Mouse (Mus musculus) MEL (cell line): ENCODE results near the gene D5Ertd579e. TPM values are rescaled to one million over a fixed set of nuclear protein-coding genes. Genes with fewer than 3 reads are reported as not detected.

Experiments used
- DNase-seq: peaks from one replicate; pipeline ENCODE4 v3.0.0; 2011; ENCODE audit warnings: low read depth, low spot score
- H3K27ac ChIP-seq: 2 replicates; pipeline ENCODE4 v1.5.1; 2012; ENCODE audit warnings: low read depth, mild to moderate bottlenecking, control low read depth, low read length, moderate library complexity; ENCODE audit not compliant: control insufficient read depth
- H3K27me3 ChIP-seq, 2 experiments: fragments of 150-350 bp in 1 of 2; sonication (generic) in 1 of 2; 2 replicates each; pipeline ENCODE4 v1.6.1; 2012; ENCODE audit warnings: low read length in 2 of 2, mild to moderate bottlenecking in 2 of 2, improper control_type of control experiment in 1 of 2, moderate library complexity in 1 of 2; ENCODE audit not compliant: insufficient read depth in 2 of 2, control insufficient read depth in 1 of 2
- H3K36me3 ChIP-seq, 2 experiments: 2 replicates each; pipeline ENCODE4 v1.6.1; 2012 to 2014; ENCODE audit warnings: low read length in 2 of 2, improper control_type of control experiment in 1 of 2, inconsistent platforms in 1 of 2, mild to moderate bottlenecking in 1 of 2; ENCODE audit not compliant: insufficient read depth in 2 of 2, control insufficient read depth in 1 of 2
- H3K4me1 ChIP-seq, 2 experiments: fragments of 150-350 bp in 1 of 2; sonication (generic) in 1 of 2; 2 replicates each; pipeline ENCODE4 v1.6.1; 2012; ENCODE audit warnings: low read length in 2 of 2, improper control_type of control experiment in 1 of 2, mild to moderate bottlenecking in 1 of 2; ENCODE audit not compliant: insufficient read depth in 2 of 2, control insufficient read depth in 1 of 2
- H3K4me3 ChIP-seq, 2 experiments: fragments of 150-350 bp in 1 of 2; sonication (generic) in 1 of 2; 2 replicates each; pipeline ENCODE4 v1.5.1; 2012; ENCODE audit warnings: low read depth in 2 of 2, low read length in 2 of 2, mild to moderate bottlenecking in 2 of 2, moderate library complexity in 2 of 2, control low read depth in 1 of 2, improper control_type of control experiment in 1 of 2; ENCODE audit not compliant: control insufficient read depth in 1 of 2, insufficient read depth in 1 of 2
- H3K79me2 ChIP-seq: 2 replicates; pipeline ENCODE4 v1.6.1; 2012; ENCODE audit warnings: mild to moderate bottlenecking, low read length, moderate library complexity; ENCODE audit not compliant: control insufficient read depth, poor library complexity, insufficient read depth
- H3K9ac ChIP-seq: 2 replicates; pipeline ENCODE4 v1.6.1; 2012; ENCODE audit warnings: low read depth, mild to moderate bottlenecking, control low read depth, low read length, moderate library complexity; ENCODE audit not compliant: control insufficient read depth, poor library complexity, severe bottlenecking
- H3K9me3 ChIP-seq: fragments of 150-350 bp; sonication (generic); replicated peaks from 2 replicates; pipeline ENCODE4 v1.6.1; 2012; ENCODE audit warnings: mild to moderate bottlenecking, low read length, improper control_type of control experiment, moderate library complexity; ENCODE audit not compliant: insufficient read depth
- BHLHE40 ChIP-seq: IDR thresholded peaks from 2 replicates; pipeline ENCODE4 v1.6.1; 2012; ENCODE audit warnings: low read depth, mild to moderate bottlenecking, inconsistent platforms, low read length, improper control_type of control experiment, borderline replicate concordance
- CHD1 ChIP-seq: IDR thresholded peaks from 2 replicates; pipeline ENCODE4 v1.6.1; 2012; ENCODE audit warnings: low read depth, mild to moderate bottlenecking, inconsistent platforms, low read length, improper control_type of control experiment
- CHD2 ChIP-seq: IDR thresholded peaks from 2 replicates; pipeline ENCODE4 v1.6.1; 2011; ENCODE audit warnings: low read length, improper control_type of control experiment
- CTCF ChIP-seq, 3 experiments: IDR thresholded peaks in 2 of 3; conservative IDR thresholded peaks in 1 of 3; 2 replicates each; pipeline ENCODE4 v1.5.1; 2011 to 2012; ENCODE audit warnings: low read length in 3 of 3, low read depth in 2 of 3, mild to moderate bottlenecking in 2 of 3, improper control_type of control experiment in 1 of 3, inconsistent platforms in 1 of 3, mixed read lengths in 1 of 3, moderate library complexity in 1 of 3; ENCODE audit not compliant: control insufficient read depth in 1 of 3, insufficient read depth in 1 of 3, poor library complexity in 1 of 3, severe bottlenecking in 1 of 3
- E2F4 ChIP-seq: IDR thresholded peaks from 2 replicates; pipeline ENCODE4 v1.6.1; 2011; ENCODE audit warnings: low read depth, low read length, improper control_type of control experiment, borderline replicate concordance
- ELF1 ChIP-seq: IDR thresholded peaks from 2 replicates; pipeline ENCODE4 v1.6.1; 2014; ENCODE audit warnings: low read depth, mild to moderate bottlenecking, inconsistent platforms, low read length, improper control_type of control experiment, moderate library complexity
- ETS1 ChIP-seq: IDR thresholded peaks from 2 replicates; pipeline ENCODE4 v1.6.1; 2012; ENCODE audit warnings: low read depth, mild to moderate bottlenecking, inconsistent platforms, low read length, improper control_type of control experiment, moderate library complexity
- GABPA ChIP-seq: IDR thresholded peaks from 2 replicates; pipeline ENCODE4 v1.6.1; 2012; ENCODE audit warnings: low read depth, mild to moderate bottlenecking, inconsistent platforms, low read length, improper control_type of control experiment, moderate library complexity
- GATA1 ChIP-seq: IDR thresholded peaks from 2 replicates; pipeline ENCODE4 v1.6.1; 2011; ENCODE audit warnings: low read depth, low read length, improper control_type of control experiment
- HCFC1 ChIP-seq: IDR thresholded peaks from 2 replicates; pipeline ENCODE4 v1.6.1; 2012; ENCODE audit warnings: low read depth, mild to moderate bottlenecking, inconsistent platforms, low read length, improper control_type of control experiment, moderate library complexity
- JUND ChIP-seq: IDR thresholded peaks from 2 replicates; pipeline ENCODE4 v1.6.1; 2011; ENCODE audit warnings: low read depth, mild to moderate bottlenecking, improper control_type of control experiment, low read length
- KAT2A ChIP-seq: conservative IDR thresholded peaks from 2 replicates; pipeline ENCODE4 v1.6.1; 2012; ENCODE audit warnings: low read depth, low read length, improper control_type of control experiment, inconsistent platforms
- MAFK ChIP-seq: IDR thresholded peaks from 2 replicates; pipeline ENCODE4 v1.6.1; 2011; ENCODE audit warnings: low read depth, mild to moderate bottlenecking, low read length, improper control_type of control experiment, borderline replicate concordance
- MAX ChIP-seq: IDR thresholded peaks from 2 replicates; pipeline ENCODE4 v1.6.1; 2011; ENCODE audit warnings: low read length, improper control_type of control experiment
- MAZ ChIP-seq: IDR thresholded peaks from 2 replicates; pipeline ENCODE4 v1.6.1; 2012; ENCODE audit warnings: low read depth, mild to moderate bottlenecking, inconsistent platforms, low read length, improper control_type of control experiment
- MEF2A ChIP-seq: IDR thresholded peaks from 2 replicates; pipeline ENCODE4 v1.6.1; 2014; ENCODE audit warnings: low read depth, mild to moderate bottlenecking, inconsistent platforms, low read length, improper control_type of control experiment; ENCODE audit not compliant: poor library complexity, insufficient replicate concordance, severe bottlenecking; ENCODE audit errors: extremely low read depth
- MXI1 ChIP-seq: IDR thresholded peaks from 2 replicates; pipeline ENCODE4 v1.6.1; 2011; ENCODE audit warnings: mild to moderate bottlenecking, low read depth, low read length, improper control_type of control experiment
- MYB ChIP-seq: IDR thresholded peaks from 2 replicates; pipeline ENCODE4 v1.6.1; 2011; ENCODE audit warnings: mild to moderate bottlenecking, low read depth, low read length, improper control_type of control experiment
- MYC ChIP-seq: IDR thresholded peaks from 2 replicates; pipeline ENCODE4 v1.6.1; 2011; ENCODE audit warnings: low read depth, mild to moderate bottlenecking, low read length, improper control_type of control experiment, moderate library complexity
- NELFE ChIP-seq: IDR thresholded peaks from 2 replicates; pipeline ENCODE4 v1.6.1; 2011; ENCODE audit warnings: low read depth, low read length, improper control_type of control experiment
- NRF1 ChIP-seq: IDR thresholded peaks from 2 replicates; pipeline ENCODE4 v1.6.1; 2014; ENCODE audit warnings: low read depth, mild to moderate bottlenecking, inconsistent platforms, low read length, improper control_type of control experiment, moderate library complexity; ENCODE audit not compliant: poor library complexity, insufficient read depth, severe bottlenecking
- POLR2A ChIP-seq, 2 experiments: IDR thresholded peaks; 2 replicates each; pipeline ENCODE4 v1.6.1; 2011 to 2012; ENCODE audit warnings: low read length in 2 of 2, mild to moderate bottlenecking in 2 of 2, control low read depth in 1 of 2, improper control_type of control experiment in 1 of 2, low read depth in 1 of 2, moderate library complexity in 1 of 2; ENCODE audit not compliant: control insufficient read depth in 1 of 2, insufficient read depth in 1 of 2, poor library complexity in 1 of 2
- POLR2AphosphoS2 ChIP-seq: IDR thresholded peaks from 2 replicates; pipeline ENCODE4 v1.6.1; 2011; ENCODE audit warnings: low read length, improper control_type of control experiment
- POLR2AphosphoS5 ChIP-seq: IDR thresholded peaks from 2 replicates; pipeline ENCODE4 v1.6.1; 2012; ENCODE audit warnings: low read depth, borderline replicate concordance, mild to moderate bottlenecking, inconsistent platforms, low read length, moderate library complexity, mixed read lengths
- RAD21 ChIP-seq: IDR thresholded peaks from 2 replicates; pipeline ENCODE4 v1.6.1; 2011; ENCODE audit warnings: mild to moderate bottlenecking, low read depth, low read length, improper control_type of control experiment
- RCOR1 ChIP-seq: IDR thresholded peaks from 2 replicates; pipeline ENCODE4 v1.6.1; 2012; ENCODE audit warnings: low read depth, mild to moderate bottlenecking, inconsistent platforms, low read length, improper control_type of control experiment
- SIN3A ChIP-seq: IDR thresholded peaks from 2 replicates; pipeline ENCODE4 v1.6.1; 2012; ENCODE audit warnings: low read length, improper control_type of control experiment, inconsistent platforms
- SMC3 ChIP-seq: IDR thresholded peaks from 2 replicates; pipeline ENCODE4 v1.6.1; 2011; ENCODE audit warnings: low read depth, low read length, improper control_type of control experiment
- TAL1 ChIP-seq: IDR thresholded peaks from 2 replicates; pipeline ENCODE4 v1.6.1; 2012; ENCODE audit warnings: mild to moderate bottlenecking, inconsistent platforms, low read length, moderate library complexity, mixed read lengths
- TBP ChIP-seq: IDR thresholded peaks from 2 replicates; pipeline ENCODE4 v1.8.0; 2011; ENCODE audit warnings: low read depth, low read length, improper control_type of control experiment
- TCF12 ChIP-seq: IDR thresholded peaks from 2 replicates; pipeline ENCODE4 v1.6.1; 2014; ENCODE audit warnings: low read depth, mild to moderate bottlenecking, inconsistent platforms, low read length, improper control_type of control experiment, moderate library complexity
- UBTF ChIP-seq: IDR thresholded peaks from 2 replicates; pipeline ENCODE4 v1.6.1; 2012; ENCODE audit warnings: low read depth, mild to moderate bottlenecking, inconsistent platforms, low read length, improper control_type of control experiment, moderate library complexity, borderline replicate concordance; ENCODE audit not compliant: insufficient read depth
- USF1 ChIP-seq: IDR thresholded peaks from 2 replicates; pipeline ENCODE4 v1.6.1; 2014; ENCODE audit warnings: low read depth, mild to moderate bottlenecking, inconsistent platforms, low read length, improper control_type of control experiment, moderate library complexity
- USF2 ChIP-seq, 2 experiments: IDR thresholded peaks; 2 replicates each; pipeline ENCODE4 v1.6.1; 2011 to 2012; ENCODE audit warnings: improper control_type of control experiment in 2 of 2, low read length in 2 of 2, borderline replicate concordance in 1 of 2, inconsistent platforms in 1 of 2, low read depth in 1 of 2, mild to moderate bottlenecking in 1 of 2; ENCODE audit not compliant: insufficient read depth in 1 of 2
- ZC3H11A ChIP-seq: IDR thresholded peaks from 2 replicates; pipeline ENCODE4 v1.6.1; 2012; ENCODE audit warnings: low read depth, mild to moderate bottlenecking, inconsistent platforms, low read length, improper control_type of control experiment
- ZKSCAN1 ChIP-seq: IDR thresholded peaks from 2 replicates; pipeline ENCODE4 v1.6.1; 2012; ENCODE audit warnings: low read depth, mild to moderate bottlenecking, inconsistent platforms, low read length, improper control_type of control experiment, moderate library complexity
- ZMIZ1 ChIP-seq: IDR thresholded peaks from 2 replicates; pipeline ENCODE4 v1.6.1; 2012; ENCODE audit warnings: low read depth, mild to moderate bottlenecking, inconsistent platforms, low read length, improper control_type of control experiment, moderate library complexity
- ZNF384 ChIP-seq: IDR thresholded peaks from 2 replicates; pipeline ENCODE4 v1.6.1; 2012; ENCODE audit warnings: low read depth, mild to moderate bottlenecking, inconsistent platforms, low read length, improper control_type of control experiment
- polyA plus RNA-seq, 2 experiments: library from polyadenylated mRNA; stranded (reverse) in 1 of 2; unstranded in 1 of 2; fragments of >175 nt in 1 of 2; fragments of >200 nt in 1 of 2; gene quantifications; 2 replicates each; pipeline versions ENCODE4 v1.2.1 to v1.2.4; 2012; ENCODE audit warnings: low replicate concordance in 2 of 2, low read depth in 1 of 2; ENCODE audit not compliant: insufficient read length in 2 of 2, insufficient read depth in 1 of 2, missing spikeins in 1 of 2
- total RNA-seq: library from RNA; depleted of rRNA; stranded (reverse); fragments of 300-350 nt; gene quantifications from 2 replicates; pipeline ENCODE4 v1.2.3, GENCODE M21; 2012

Gene D5Ertd579e
- total and polyA plus RNA-seq, 3 experiments: 15.9 to 31.1 TPM; not detected in 1

GRCm38 (mm10) chr5:36597653-36598052, 98.2 kb downstream of the D5Ertd579e start:
- DNase-seq: peak; percentile 65
- Histone ChIP-seq H3K4me3 (no peak overlapping the region), H3K27me3 (no peaks in the 10 kb centered on the region), H3K9me3 (no peaks in the 10 kb centered on the region), H3K79me2 (no peaks in the 10 kb centered on the region), H3K36me3 (peaks cover 0 to 22% of the 10 kb centered on the region in 2 experiments; a peak in 2 of 4 replicates), H3K4me1 (peaks cover 0 to 33% of the 10 kb centered on the region in 2 experiments), H3K9ac (no peak overlapping the region), H3K27ac (0 out of 2 replicates have a peak overlapping the region, but pooled peaks have one; percentile 5)
- no peak for TF ChIP-seq UBTF
- peak; percentile 78 for TF ChIP-seq GATA1
- no peak for TF ChIP-seq MYB
- TF ChIP-seq BHLHE40: no peak
- TF ChIP-seq KAT2A: no peak
- TF ChIP-seq NRF1: no peak
- TF ChIP-seq USF1: peak; percentile 35; the same call in 1 of the 2 replicates
- TF ChIP-seq RAD21: peak; percentile 40
- peak in 2 of 3 experiments; percentile 56 to 57; a peak in 4 of 6 replicates for TF ChIP-seq CTCF (IDR thresholded peaks at IDR 0.05 in 2 of 3, conservative IDR thresholded peaks at IDR 0.05 in 1 of 3; ENCODE audit: control insufficient read depth in 1 of 3, insufficient read depth in 1 of 3, low read depth in 2 of 3, low read length in 3 of 3, poor library complexity in 1 of 3, severe bottlenecking in 1 of 3)
- TF ChIP-seq MYC: no peak
- no peak for TF ChIP-seq E2F4
- no peak for TF ChIP-seq MEF2A
- no peak for TF ChIP-seq ZNF384
- TF ChIP-seq GABPA: no peak
- TF ChIP-seq POLR2AphosphoS5: no peak; the same call in 1 of the 2 replicates
- TF ChIP-seq ZKSCAN1: no peak
- TF ChIP-seq TBP: 0 out of 2 replicates have a peak, but pooled peaks have one; percentile 4
- TF ChIP-seq TCF12: peak; percentile 77
- no peak for TF ChIP-seq MAFK
- no peak for TF ChIP-seq MXI1
- no peak for TF ChIP-seq USF2 (IDR thresholded peaks at IDR 0.05; ENCODE audit: borderline replicate concordance in 1 of 2, insufficient read depth in 1 of 2, low read depth in 1 of 2, low read length in 2 of 2)
- TF ChIP-seq HCFC1: no peak
- no peak for TF ChIP-seq RCOR1
- no peak for TF ChIP-seq CHD1
- no peak for TF ChIP-seq ZMIZ1
- no peak for TF ChIP-seq SIN3A
- no peak for TF ChIP-seq POLR2AphosphoS2
- no peak for TF ChIP-seq MAZ
- no peak for TF ChIP-seq POLR2A (IDR thresholded peaks at IDR 0.05; ENCODE audit: control insufficient read depth in 1 of 2, insufficient read depth in 1 of 2, low read depth in 1 of 2, low read length in 2 of 2, poor library complexity in 1 of 2)
- peak; percentile 82 for TF ChIP-seq TAL1
- no peak for TF ChIP-seq ELF1
- no peak for TF ChIP-seq CHD2
- TF ChIP-seq ZC3H11A: no peak; the same call in 1 of the 2 replicates
- no peak for TF ChIP-seq MAX
- TF ChIP-seq SMC3: peak; percentile 61
- no peak for TF ChIP-seq JUND
- TF ChIP-seq ETS1: no peak; the same call in 1 of the 2 replicates
- TF ChIP-seq NELFE: no peak
